ENCODE assay signal across 24 mouse cellular contexts in the genomic region with DNA sequence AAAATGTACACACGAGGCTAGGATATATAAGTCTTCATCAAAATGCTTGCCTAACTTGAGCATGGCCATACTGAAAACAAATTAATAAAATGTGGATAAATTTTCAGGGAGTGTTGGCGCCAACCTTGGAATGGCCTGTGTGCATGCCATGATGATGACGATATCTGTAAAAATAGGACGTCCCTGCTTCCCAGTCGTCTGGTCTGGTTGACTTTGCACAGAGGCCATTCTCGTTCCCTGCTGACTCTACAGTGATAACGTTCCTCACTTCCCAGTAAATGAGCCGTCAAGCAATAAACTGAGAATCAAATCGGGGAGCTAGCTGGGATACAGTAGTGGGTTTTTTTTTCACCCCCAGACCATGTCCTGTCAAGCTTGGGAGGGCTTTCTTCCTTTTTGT.
DNase-seq lines count a peak whose midpoint lies in the region; ATAC-seq and TF ChIP-seq lines count a peak whose summit lies in the region.
"Had no signal": no experiment of that assay in that cellular context is flagged by ENCODE, and none has a peak within 500 bp of the region (broad histone marks: within the 10 kb centered on the region; RNA-seq: fewer than 3 reads in every experiment).

No protein-coding gene starts in this region.

- intact Hi-C loops in gastrocnemius, postnatal 14 days (cut with DNase I; ENCODE audit: low total_unique reads) = no loop called here

- H3K4me2 ChIP-seq in heart, embryonic 15.5 days = no peak overlapping the region
- no peak overlapping the region for H3K4me2 ChIP-seq in intestine, embryonic 16.5 days (ENCODE audit: low read depth, low read length)
- H3K4me2 ChIP-seq in lung, postnatal 0 days (replicated peaks; ENCODE audit: low read depth, low read length) = no peak overlapping the region
- H3K4me2 ChIP-seq: liver, embryonic 11.5 days; midbrain, embryonic 11.5 days; neural tube, embryonic 13.5 days had no signal

- H3K36me3 ChIP-seq in heart, embryonic 15.5 days = no peaks in the 10 kb centered on the region
- H3K36me3 ChIP-seq in intestine, embryonic 16.5 days (ENCODE audit: control insufficient read depth, insufficient read depth, low read length) = no peaks in the 10 kb centered on the region
- H3K36me3 ChIP-seq in lung, postnatal 0 days (ENCODE audit: insufficient read depth, low read length) = no peaks in the 10 kb centered on the region
- H3K36me3 ChIP-seq: forebrain, embryonic 10.5 days; neural tube, embryonic 13.5 days had no signal

- H3K4me3 ChIP-seq in heart, embryonic 15.5 days = no peak overlapping the region
- H3K4me3 ChIP-seq in intestine, embryonic 16.5 days (ENCODE audit: low read length) = no peak overlapping the region
- no peak overlapping the region for H3K4me3 ChIP-seq in lung, postnatal 0 days (ENCODE audit: low read depth, low read length)
- H3K4me3 ChIP-seq: forebrain, embryonic 10.5 days; neural tube, embryonic 13.5 days had no signal

- no peak for TF ChIP-seq CTCF in lung, postnatal 0 days (IDR thresholded peaks at IDR 0.05)

- WGBS in heart, embryonic 15.5 days = 25% methylated on average over 9 of the region's 9 CpGs
- WGBS in intestine, embryonic 16.5 days = 54% methylated on average over 9 of the region's 9 CpGs
- WGBS in lung, postnatal 0 days = 73% methylated on average over 9 of the region's 9 CpGs

- no peaks in the 10 kb centered on the region for H3K9me3 ChIP-seq in heart, embryonic 15.5 days (replicated peaks)
- no peaks in the 10 kb centered on the region for H3K9me3 ChIP-seq in intestine, embryonic 16.5 days (ENCODE audit: control insufficient read depth, low read length)
- no peaks in the 10 kb centered on the region for H3K9me3 ChIP-seq in lung, postnatal 0 days (ENCODE audit: low read length)
- H3K9me3 ChIP-seq: forebrain, embryonic 10.5 days; neural tube, embryonic 13.5 days had no signal

- H3K9ac ChIP-seq in heart, embryonic 15.5 days = no peak overlapping the region
- no peak overlapping the region for H3K9ac ChIP-seq in intestine, embryonic 16.5 days (ENCODE audit: low read depth, low read length)
- no peak overlapping the region for H3K9ac ChIP-seq in lung, postnatal 0 days (replicated peaks; ENCODE audit: low read depth)
- H3K9ac ChIP-seq: neural tube, embryonic 13.5 days had no signal

- H3K4me1 ChIP-seq in heart, embryonic 15.5 days (replicated peaks) = peaks cover 69% of the 10 kb centered on the region
- H3K4me1 ChIP-seq in intestine, embryonic 16.5 days (ENCODE audit: control insufficient read depth, insufficient read depth, low read length) = peaks cover 18% of the 10 kb centered on the region
- peaks cover 3% of the 10 kb centered on the region; the same call in 1 of the 2 replicates for H3K4me1 ChIP-seq in lung, postnatal 0 days (ENCODE audit: insufficient read depth, low read depth, low read length)

- peak; percentile 53; the same call in 1 of the 2 replicates for ATAC-seq in heart, embryonic 15.5 days (replicated peaks; ENCODE audit: insufficient number of reproducible peaks, insufficient read depth, low FRiP score, low read depth)
- ATAC-seq in intestine, embryonic 16.5 days = peak; percentile 69
- ATAC-seq in lung, postnatal 0 days = no peak
- ATAC-seq: CD4-positive, CD25-positive, alpha-beta regulatory T cell, adult 4 months; inflammation-experienced regulatory T-cells, adult 6 months; Patski had no signal

- peak overlapping the region; percentile 87 for H3K27ac ChIP-seq in heart, embryonic 15.5 days
- H3K27ac ChIP-seq in intestine, embryonic 16.5 days (ENCODE audit: low read length) = no peak overlapping the region
- no peak overlapping the region for H3K27ac ChIP-seq in lung, postnatal 0 days (ENCODE audit: low read length)
- H3K27ac ChIP-seq: forebrain, embryonic 10.5 days; neural tube, embryonic 13.5 days had no signal

- DNase-seq in gastrocnemius, adult 18-20 months (ENCODE audit: low spot score) = peak; percentile 63
- no peak for DNase-seq in gastrocnemius, postnatal 14 days
- DNase-seq in heart, adult 8-10 months (ENCODE audit: low spot score) = peak; percentile 70
- no peak for DNase-seq in lung, postnatal 0 days (ENCODE audit: low spot score)
- no peak for DNase-seq in right cerebral cortex, postnatal 10 days (ENCODE audit: low spot score in 2 of 2)
- no peak for DNase-seq in cerebellum, adult 8-10 months
- DNase-seq: adrenal gland, postnatal 25 days; cerebellum, adult 11-12 months; cerebellum, postnatal 25 days; embryo, embryonic 11 days; gastrocnemius, postnatal 10 days; kidney, postnatal 36 days; lung, adult 18-20 months; spleen, adult 18-20 months; thymus, postnatal 25 days had no signal

- H3K27me3 ChIP-seq in heart, embryonic 15.5 days = no peaks in the 10 kb centered on the region
- H3K27me3 ChIP-seq in intestine, embryonic 16.5 days (replicated peaks; ENCODE audit: control insufficient read depth, insufficient read depth, low read length) = no peaks in the 10 kb centered on the region
- H3K27me3 ChIP-seq in lung, postnatal 0 days (replicated peaks; ENCODE audit: insufficient read depth, low read length) = no peaks in the 10 kb centered on the region
- H3K27me3 ChIP-seq: neural tube, embryonic 13.5 days; Patski had no signal

- TF ChIP-seq EP300 in lung, postnatal 0 days (IDR thresholded peaks at IDR 0.05) = no peak

Comparison
In these comparisons a context has a peak if more than half of its experiments do, and no peak if none do; other contexts are left out.
1. DNase-seq: peak in gastrocnemius, adult 18-20 months (single experiment) and heart, adult 8-10 months (single experiment); none in gastrocnemius, postnatal 14 days (single experiment), lung, postnatal 0 days (single experiment), right cerebral cortex, postnatal 10 days (0 of 2) and cerebellum, adult 8-10 months (single experiment).